Mouse (Mus musculus) midbrain, embryonic 11.5 days (tissue): ENCODE measurements around the gene Pla2g7. TPM values are rescaled to one million over a fixed set of nuclear protein-coding genes. Genes with fewer than 3 reads are reported as not detected.

Experiments
- ATAC-seq: fragments of 200-750 bp; cut with Nextera tagmentation; 2 replicates; pipeline ENCODE4 v1.8.0; 2017; ENCODE audit warnings: moderate TSS enrichment, moderate library complexity; ENCODE audit not compliant: low FRiP score
- DNase-seq: peaks from one replicate; pipeline ENCODE4 v3.0.0; 2015; ENCODE audit warnings: low spot score; ENCODE audit errors: missing footprints
- H3K27ac ChIP-seq: fragments of 300-500 bp; sonication (generic); 2 replicates; pipeline ENCODE4 v1.5.1; 2014; ENCODE audit warnings: low read depth, low read length
- H3K27me3 ChIP-seq: fragments of 300-500 bp; sonication (generic); 2 replicates; pipeline ENCODE4 v1.6.1; 2014; ENCODE audit warnings: mild to moderate bottlenecking, low read length, moderate library complexity, mixed read lengths; ENCODE audit not compliant: control insufficient read depth, insufficient read depth
- H3K36me3 ChIP-seq: fragments of 300-500 bp; sonication (generic); 2 replicates; pipeline ENCODE4 v1.6.1; 2014; ENCODE audit warnings: mild to moderate bottlenecking, low read length, moderate library complexity, mixed read lengths; ENCODE audit not compliant: control insufficient read depth, insufficient read depth
- H3K4me1 ChIP-seq: fragments of 300-500 bp; sonication (generic); 2 replicates; pipeline ENCODE4 v1.6.1; 2014; ENCODE audit warnings: low read length; ENCODE audit not compliant: control insufficient read depth, insufficient read depth
- H3K4me2 ChIP-seq: fragments of 300-500 bp; sonication (generic); 2 replicates; pipeline ENCODE4 v1.6.1; 2014; ENCODE audit warnings: mild to moderate bottlenecking, moderate library complexity
- H3K4me3 ChIP-seq: fragments of 300-500 bp; sonication (generic); 2 replicates; pipeline ENCODE4 v1.5.1; 2014; ENCODE audit warnings: low read depth, low read length
- H3K9ac ChIP-seq: fragments of 300-500 bp; sonication (generic); 2 replicates; pipeline ENCODE4 v1.6.1; 2014; ENCODE audit warnings: low read length
- H3K9me3 ChIP-seq: fragments of 300-500 bp; sonication (generic); 2 replicates; pipeline ENCODE4 v1.6.1; 2016; ENCODE audit warnings: low read length; ENCODE audit not compliant: control insufficient read depth
- WGBS: fragments of 180-500 bp; shearing (Covaris S2); extraction: QIAGEN DNeasy Blood & Tissue Kit; methylation state at CpG from one replicate; pipeline ENCODE4 v1.1.7; 2014; 5-methylcytosine and 5-hydroxymethylcytosine counted together
- polyA plus RNA-seq: library from polyadenylated mRNA; unstranded; fragments of >200 nt; fragmentation: Nextera tagmentation; extraction: Ambion mirVana; gene quantifications from 2 replicates; pipeline ENCODE4 v1.2.1, GENCODE M21; 2014

Gene Pla2g7
- polyA plus RNA-seq, 1 experiment from 2014 or later, result 3.7 TPM

DNA sequence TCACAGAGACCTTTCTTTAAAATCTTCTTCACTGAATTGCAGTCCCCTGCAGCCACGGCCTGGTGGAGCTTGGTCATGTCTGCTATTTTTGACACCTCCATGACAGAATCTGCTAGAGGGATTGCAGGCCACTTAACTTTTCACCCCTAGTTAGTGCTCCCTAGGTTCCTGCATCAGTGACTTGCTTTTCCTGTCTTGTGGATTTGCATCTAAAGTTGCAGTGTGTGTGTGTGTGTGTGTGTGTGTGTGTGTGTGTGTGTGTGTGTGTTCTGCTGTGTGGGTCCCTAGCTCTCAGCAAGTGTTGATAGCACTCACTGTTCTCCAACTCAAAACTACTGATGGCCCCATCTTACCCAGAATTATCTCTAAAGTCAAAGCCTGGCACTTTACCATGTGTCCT is 24.4 kb upstream of the Pla2g7 start, which contains the start of gene Ankrd66:
Ankrd66 (minus strand) TSS at position 101 of the 400 bp plus-strand sequence.
- no peaks in the 10 kb centered on the region for H3K9me3 ChIP-seq
- no peak within 1 kb of the TSS for H3K27ac ChIP-seq
- H3K36me3 ChIP-seq, result no peaks in the 10 kb centered on the region
- ATAC-seq (no peak), DNase-seq (no peak)
- H3K27me3 ChIP-seq, result no peaks in the 10 kb centered on the region
- H3K4me2 ChIP-seq, result no peak within 1 kb of the TSS
- H3K9ac ChIP-seq, result no peak within 1 kb of the TSS
- H3K4me1 ChIP-seq, result no peaks in the 10 kb centered on the region
- no peak within 1 kb of the TSS for H3K4me3 ChIP-seq
- 86% methylated on average over 1 of the region's 1 CpGs for WGBS

DNA sequence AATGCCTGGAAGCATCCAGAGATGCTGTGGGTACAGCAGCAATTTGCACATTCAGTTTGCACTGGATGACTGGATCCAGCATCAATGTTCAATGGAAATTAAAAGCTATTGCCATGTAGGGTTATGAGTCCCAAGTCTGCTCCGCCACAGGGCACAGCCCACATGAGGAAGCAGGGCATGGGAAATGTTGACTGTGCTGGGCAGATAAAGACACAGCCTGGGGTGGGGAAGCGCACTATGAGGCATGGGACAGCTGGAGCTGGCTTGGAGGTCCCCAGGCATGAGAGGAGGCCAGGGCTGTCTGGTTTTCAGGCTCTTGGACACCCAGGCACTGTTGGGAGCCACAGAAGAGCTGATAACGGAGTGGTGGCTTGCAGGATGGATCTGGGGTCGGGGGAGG is 23.9 kb upstream of the Pla2g7 start:
- 90% methylated on average over 4 of the region's 4 CpGs for WGBS
- ATAC-seq, result no peak
- no peaks in the 10 kb centered on the region for H3K27me3 ChIP-seq
- no peak overlapping the region for H3K4me2 ChIP-seq
- H3K27ac ChIP-seq, result no peak overlapping the region
- H3K9me3 ChIP-seq, result no peaks in the 10 kb centered on the region
- no peak overlapping the region for H3K9ac ChIP-seq
- DNase-seq, result no peak
- H3K4me3 ChIP-seq, result no peak overlapping the region
- H3K36me3 ChIP-seq, result no peaks in the 10 kb centered on the region
- no peaks in the 10 kb centered on the region for H3K4me1 ChIP-seq

DNA sequence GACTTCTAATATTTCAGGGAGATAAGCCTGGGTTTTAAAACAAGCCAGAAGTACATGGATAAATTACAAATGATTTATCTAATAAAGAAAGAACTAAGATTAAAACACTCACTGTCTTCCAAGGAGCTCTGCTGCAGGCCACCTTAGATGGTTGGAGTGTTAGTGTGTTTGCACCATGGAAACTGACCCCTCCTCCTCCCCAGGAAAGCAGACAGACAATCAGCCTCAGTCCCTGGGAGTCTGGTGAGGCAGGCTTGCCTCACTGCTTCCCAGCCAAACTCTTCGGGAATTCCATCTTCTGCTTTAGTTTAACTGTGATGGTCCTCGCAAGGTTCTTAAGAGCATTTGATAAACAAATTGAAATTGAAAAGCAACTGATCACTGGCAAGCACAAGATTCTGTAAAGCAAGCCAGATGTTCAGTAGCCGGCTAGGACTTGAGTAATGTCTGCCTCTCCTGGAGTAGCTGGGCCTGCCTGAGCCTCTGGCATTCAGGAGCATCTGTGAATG is 16.7 kb upstream of the Pla2g7 start:
- 20% methylated on average over 3 of the region's 3 CpGs for WGBS
- Histone ChIP-seq H3K4me2 (no peak overlapping the region), H3K4me1 (no peaks in the 10 kb centered on the region), H3K9ac (no peak overlapping the region), H3K36me3 (no peaks in the 10 kb centered on the region), H3K9me3 (no peaks in the 10 kb centered on the region), H3K27me3 (no peaks in the 10 kb centered on the region), H3K27ac (no peak overlapping the region), H3K4me3 (no peak overlapping the region)
- ATAC-seq, result no peak
- peak; percentile 85 for DNase-seq

GRCm38 (mm10) chr17:43554516-43555403 is 13.1 kb upstream of the Pla2g7 start:
- H3K36me3 ChIP-seq, result no peaks in the 10 kb centered on the region
- DNase-seq (no peak), ATAC-seq (no peak)
- H3K4me1 ChIP-seq, result no peaks in the 10 kb centered on the region
- no peaks in the 10 kb centered on the region for H3K9me3 ChIP-seq
- no peak overlapping the region for H3K27ac ChIP-seq
- 87% methylated on average over 12 of the region's 12 CpGs for WGBS
- H3K4me2 ChIP-seq, result no peak overlapping the region
- no peak overlapping the region for H3K9ac ChIP-seq
- H3K4me3 ChIP-seq, result no peak overlapping the region
- H3K27me3 ChIP-seq, result no peaks in the 10 kb centered on the region

DNA sequence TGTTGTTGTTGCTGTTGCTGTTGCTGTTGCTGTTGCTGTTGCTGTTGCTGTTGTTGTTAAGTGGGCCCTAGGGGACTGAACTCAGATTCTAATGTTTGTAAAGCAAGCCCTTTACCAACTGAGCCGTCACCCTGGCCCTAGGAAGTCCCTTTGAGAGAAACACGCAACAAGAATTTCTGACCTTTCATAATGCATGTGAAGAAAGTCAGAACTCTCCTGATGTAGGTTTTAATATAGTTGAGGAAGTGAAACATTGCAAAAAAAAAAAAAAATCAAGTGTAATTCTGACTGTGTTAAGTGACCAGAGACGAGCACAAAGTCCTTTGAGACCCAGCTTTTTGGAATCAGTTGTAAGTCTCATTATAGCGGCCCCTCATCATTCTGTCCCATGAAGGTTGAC is 10.8 kb upstream of the Pla2g7 start:
- H3K4me1 ChIP-seq, result no peaks in the 10 kb centered on the region
- no peak overlapping the region for H3K4me2 ChIP-seq
- DNase-seq (no peak), ATAC-seq (no peak)
- H3K27ac ChIP-seq, result no peak overlapping the region
- H3K27me3 ChIP-seq, result no peaks in the 10 kb centered on the region
- no peak overlapping the region for H3K4me3 ChIP-seq
- no peaks in the 10 kb centered on the region for H3K9me3 ChIP-seq
- no peak overlapping the region for H3K9ac ChIP-seq
- WGBS, result 84% methylated on average over 4 of the region's 4 CpGs
- H3K36me3 ChIP-seq, result no peaks in the 10 kb centered on the region

DNA sequence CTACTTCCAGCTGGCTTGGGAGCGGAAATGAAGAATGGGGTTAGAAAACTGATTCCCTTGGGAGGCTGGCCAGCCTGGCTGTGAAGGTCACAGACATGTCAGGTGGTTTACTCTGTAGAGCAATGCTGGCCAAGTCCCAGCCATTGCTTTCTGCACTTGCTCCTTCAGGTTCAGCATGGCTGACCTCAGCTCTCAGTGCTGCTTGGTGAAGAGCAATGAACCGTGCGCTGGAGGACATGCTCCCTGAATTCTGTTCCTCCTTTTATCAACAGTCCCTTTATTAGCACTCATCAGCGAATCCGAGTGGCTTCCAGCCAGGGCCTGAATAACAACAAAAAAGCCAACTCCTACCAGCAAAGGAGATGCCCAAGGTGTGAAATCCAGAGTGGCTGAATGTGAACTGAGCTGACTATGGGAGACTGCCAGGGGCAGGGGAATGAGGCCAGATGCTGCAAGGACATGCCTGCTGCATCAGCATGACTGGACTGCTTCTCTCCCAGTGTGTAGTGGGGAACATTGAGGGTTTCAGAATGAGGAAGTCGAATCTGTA is 10.3 kb upstream of the Pla2g7 start:
- H3K27ac ChIP-seq, result no peak overlapping the region

DNA sequence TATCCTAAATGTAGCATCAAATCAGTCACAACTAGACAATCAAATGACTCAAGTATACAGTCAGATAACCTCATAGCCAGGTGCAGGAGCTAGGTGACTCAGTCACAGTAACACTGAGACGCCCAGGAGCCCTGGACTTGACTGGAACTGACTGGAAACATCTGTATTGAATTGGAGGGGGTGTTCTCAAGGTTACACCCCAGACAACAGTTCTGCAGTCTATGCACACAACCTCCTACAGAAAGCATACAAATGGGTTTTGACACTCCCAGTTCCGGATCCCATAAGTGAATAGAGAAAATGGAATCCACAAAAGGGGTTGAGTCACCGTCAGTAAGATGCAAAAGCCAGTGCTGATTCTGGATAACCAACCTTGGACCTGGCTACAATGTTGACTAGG is 9.2 kb upstream of the Pla2g7 start:
- no peak for ATAC-seq

More for the DNA sequence above, 10.3 kb upstream of the Pla2g7 start:
- H3K27me3 ChIP-seq, result no peaks in the 10 kb centered on the region
- H3K4me2 ChIP-seq, result no peak overlapping the region
- no peak for DNase-seq
- H3K9me3 ChIP-seq, result no peaks in the 10 kb centered on the region
- no peak overlapping the region for H3K4me3 ChIP-seq
- H3K9ac ChIP-seq, result no peak overlapping the region
- no peaks in the 10 kb centered on the region for H3K36me3 ChIP-seq
- ATAC-seq, result 0 out of 2 replicates have a peak, but pooled peaks have one; percentile 46
- 32% methylated on average over 6 of the region's 6 CpGs for WGBS
- no peaks in the 10 kb centered on the region for H3K4me1 ChIP-seq

DNA sequence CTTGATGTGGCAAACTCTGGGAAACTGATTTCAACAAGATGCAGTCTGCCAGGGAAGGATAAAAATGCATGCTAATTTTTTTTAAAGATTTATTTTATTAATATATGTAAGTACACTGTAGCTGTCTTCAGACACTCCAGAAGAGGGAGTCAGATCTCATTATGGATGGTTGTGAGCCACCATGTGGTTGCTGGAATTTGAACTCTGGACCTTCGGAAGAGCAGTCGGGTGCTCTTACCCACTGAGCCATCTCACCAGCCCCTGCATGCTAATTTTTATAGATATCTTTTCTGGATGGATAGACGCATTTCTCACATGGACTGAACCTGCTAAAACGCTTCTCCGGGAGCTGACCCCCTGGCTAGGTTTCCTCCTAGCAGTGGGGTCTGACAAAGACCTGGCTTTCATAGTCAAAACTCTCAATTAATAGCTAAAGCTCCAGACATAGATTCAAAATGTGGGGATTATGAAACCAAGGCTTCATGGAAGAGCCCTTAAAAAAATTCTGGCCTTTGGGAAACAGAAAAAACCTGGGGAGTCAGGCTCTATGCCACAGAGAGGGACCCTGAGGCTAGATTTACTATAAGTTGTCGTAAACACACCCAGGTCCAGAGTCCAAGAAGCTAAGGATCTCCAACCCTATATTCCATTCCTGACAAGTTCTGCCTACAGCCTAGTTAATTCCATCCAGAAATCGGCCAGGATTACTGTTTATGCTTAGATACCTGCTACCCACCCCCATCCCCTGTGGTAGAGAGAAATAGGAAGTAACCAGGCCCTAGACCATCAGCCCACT is 4.5 kb upstream of the Pla2g7 start:
- 86% methylated on average over 7 of the region's 7 CpGs for WGBS
- H3K9me3 ChIP-seq, result no peaks in the 10 kb centered on the region
- no peak for ATAC-seq
- H3K27me3 ChIP-seq, result no peaks in the 10 kb centered on the region
- H3K9ac ChIP-seq, result no peak overlapping the region
- no peak overlapping the region for H3K27ac ChIP-seq
- DNase-seq, result no peak
- H3K4me3 ChIP-seq, result no peak overlapping the region
- H3K36me3 ChIP-seq, result no peaks in the 10 kb centered on the region
- no peaks in the 10 kb centered on the region for H3K4me1 ChIP-seq
- H3K4me2 ChIP-seq, result no peak overlapping the region

More for the DNA sequence above, 9.2 kb upstream of the Pla2g7 start:
- Histone ChIP-seq H3K9ac (no peak overlapping the region), H3K4me3 (no peak overlapping the region), H3K36me3 (no peaks in the 10 kb centered on the region), H3K4me1 (no peaks in the 10 kb centered on the region), H3K4me2 (no peak overlapping the region), H3K9me3 (no peaks in the 10 kb centered on the region), H3K27ac (no peak overlapping the region), H3K27me3 (no peaks in the 10 kb centered on the region)
- 90% methylated on average over 3 of the region's 3 CpGs for WGBS
- no peak for DNase-seq
